Mouse (Mus musculus) embryonic fibroblast, embryonic 13.5 days (primary cell): ENCODE data around the gene Bnc2. TPM values are rescaled to one million over a fixed set of nuclear protein-coding genes. Genes with fewer than 3 reads are reported as not detected.

ENCODE experiments used
- H3K27ac ChIP-seq: 2 replicates; pipeline ENCODE4 v1.5.1; 2012; ENCODE audit warnings: low read length, control low read depth, inconsistent platforms; ENCODE audit not compliant: insufficient read depth
- H3K4me1 ChIP-seq: 2 replicates; pipeline ENCODE4 v1.6.1; 2011; ENCODE audit warnings: low read length; ENCODE audit not compliant: control insufficient read depth, insufficient read depth
- H3K4me3 ChIP-seq: 2 replicates; pipeline ENCODE4 v1.5.1; 2011; ENCODE audit warnings: mild to moderate bottlenecking, control low read depth, low read length; ENCODE audit not compliant: insufficient read depth
- CTCF ChIP-seq: IDR thresholded peaks from 2 replicates; pipeline ENCODE4 v1.5.1; 2011; ENCODE audit warnings: mild to moderate bottlenecking, control low read depth, low read length, moderate library complexity, borderline replicate concordance; ENCODE audit not compliant: insufficient read depth
- POLR2A ChIP-seq: IDR thresholded peaks from 2 replicates; pipeline ENCODE4 v1.6.1; 2011; ENCODE audit warnings: low read depth, mild to moderate bottlenecking, control low read depth, low read length, moderate library complexity
- polyA plus RNA-seq: library from polyadenylated mRNA; stranded (reverse); fragments of >200 nt; gene quantifications from 2 replicates; pipeline ENCODE4 v1.2.4, GENCODE M21; 2011; ENCODE audit warnings: low read depth; ENCODE audit not compliant: missing spikeins, insufficient read length

Gene Bnc2
- polyA plus RNA-seq, 1 experiment, result 48.4 TPM

GRCm38 (mm10) chr4:84633991-84634390, 41.1 kb downstream of the Bnc2 start:
- no peak overlapping the region for H3K4me3 ChIP-seq
- TF ChIP-seq CTCF (no peak), POLR2A (peak; percentile 19; the same call in 1 of the 2 replicates)
- peak overlapping the region; percentile 93 for H3K27ac ChIP-seq
- peaks cover 29% of the 10 kb centered on the region for H3K4me1 ChIP-seq

GRCm38 (mm10) chr4:84632832-84633789, 42.0 kb downstream of the Bnc2 start:
- peaks cover 35% of the 10 kb centered on the region for H3K4me1 ChIP-seq

GRCm38 (mm10) chr4:84627616-84628015, 47.5 kb downstream of the Bnc2 start:
- H3K4me1 ChIP-seq, result peaks cover 7% of the 10 kb centered on the region; the same call in 1 of the 2 replicates
- TF ChIP-seq CTCF, result no peak
- TF ChIP-seq POLR2A, result no peak
- H3K4me3 ChIP-seq, result no peak overlapping the region
- H3K27ac ChIP-seq, result no peak overlapping the region

More at GRCm38 (mm10) chr4:84632832-84633789, 42.0 kb downstream of the Bnc2 start:
- Histone ChIP-seq H3K4me3 (no peak overlapping the region), H3K27ac (peak overlapping the region; percentile 93)
- no peak for TF ChIP-seq POLR2A
- TF ChIP-seq CTCF, result no peak

- Histone ChIP-seq H3K4me1 (peaks cover 3% of the 10 kb centered on the region; the same call in 1 of the 2 replicates), H3K27ac (no peak overlapping the region), H3K4me3 (no peak overlapping the region)
- TF ChIP-seq POLR2A (no peak), CTCF (no peak)
Observed at GRCm38 (mm10) chr4:84623312-84623711, 51.8 kb downstream of the Bnc2 start.

- no peak overlapping the region for H3K4me3 ChIP-seq
- no peak overlapping the region for H3K27ac ChIP-seq
- no peaks in the 10 kb centered on the region for H3K4me1 ChIP-seq
- TF ChIP-seq POLR2A (no peak), CTCF (no peak)
Observed at GRCm38 (mm10) chr4:84621785-84622184, 53.3 kb downstream of the Bnc2 start.

GRCm38 (mm10) chr4:84609861-84610260, 65.2 kb downstream of the Bnc2 start:
- no peak for TF ChIP-seq CTCF
- H3K4me1 ChIP-seq, result 0 out of 2 replicates have a peak, but pooled peaks cover 2% of the 10 kb centered on the region
- no peak overlapping the region for H3K27ac ChIP-seq
- H3K4me3 ChIP-seq, result no peak overlapping the region

GRCm38 (mm10) chr4:84604461-84604860, 70.6 kb downstream of the Bnc2 start:
- no peak for TF ChIP-seq POLR2A
- TF ChIP-seq CTCF, result no peak
- H3K27ac ChIP-seq, result peak overlapping the region; percentile 61; the same call in 1 of the 2 replicates
- H3K4me1 ChIP-seq, result peaks cover 2% of the 10 kb centered on the region; the same call in 1 of the 2 replicates
- no peak overlapping the region for H3K4me3 ChIP-seq

- Histone ChIP-seq H3K4me1 (no peaks in the 10 kb centered on the region; the same call in 1 of the 2 replicates), H3K27ac (no peak overlapping the region), H3K4me3 (no peak overlapping the region)
- TF ChIP-seq CTCF (no peak), POLR2A (no peak)
Observed at GRCm38 (mm10) chr4:84580260-84580952, 94.7 kb downstream of the Bnc2 start.

GRCm38 (mm10) chr4:84578296-84578695, 96.8 kb downstream of the Bnc2 start:
- TF ChIP-seq CTCF (no peak), POLR2A (no peak)
- H3K27ac ChIP-seq, result peak overlapping the region; percentile 68; the same call in 1 of the 2 replicates
- H3K4me3 ChIP-seq, result no peak overlapping the region
- no peaks in the 10 kb centered on the region; the same call in 1 of the 2 replicates for H3K4me1 ChIP-seq
